ENCODE assay signal across 22 mouse cellular contexts in the genomic region with DNA sequence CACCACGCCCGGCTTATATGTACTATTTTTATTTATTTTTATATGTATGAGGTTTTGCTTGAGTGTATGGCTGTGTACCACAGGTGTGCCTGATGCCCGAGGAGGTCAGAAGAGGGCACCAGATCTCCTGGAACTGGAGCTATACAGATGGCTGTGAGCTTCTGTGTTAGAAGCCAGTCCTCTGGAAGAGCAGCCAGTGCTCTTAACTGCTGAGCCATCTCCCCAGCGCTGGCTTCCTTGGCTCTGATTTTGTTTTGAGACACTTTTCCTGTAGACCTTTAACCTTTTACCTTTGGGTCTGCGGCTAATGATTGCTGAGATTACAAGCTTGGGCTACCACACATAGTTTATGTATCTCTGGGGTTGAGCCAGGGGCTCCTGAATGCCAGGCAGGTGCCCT. TPM values are rescaled to one million over a fixed set of nuclear protein-coding genes. Genes with fewer than 3 reads are reported as not detected.
DNase-seq lines count a peak whose midpoint lies in the region; ATAC-seq lines count a peak whose summit lies in the region.
"Had no signal": no experiment of that assay in that cellular context is flagged by ENCODE, and none has a peak within 500 bp of the region (broad histone marks: within the 10 kb centered on the region; RNA-seq: fewer than 3 reads in every experiment).

No protein-coding gene starts in this region.

- H3K4me3 ChIP-seq in kidney, embryonic 16.5 days (ENCODE audit: low read length) = no peak overlapping the region
- no peak overlapping the region for H3K4me3 ChIP-seq in midbrain, embryonic 16.5 days (ENCODE audit: low read depth, low read length)
- H3K4me3 ChIP-seq: erythroblast, embryonic 14.5 days; forebrain, embryonic 15.5 days; limb, embryonic 13.5 days; lung, embryonic 15.5 days; midbrain, embryonic 12.5 days; myocyte; neural tube, embryonic 15.5 days had no signal

- no peak overlapping the region for H3K27ac ChIP-seq in kidney, embryonic 16.5 days (ENCODE audit: low read length)
- no peak overlapping the region for H3K27ac ChIP-seq in midbrain, embryonic 16.5 days (ENCODE audit: low read length)
- H3K27ac ChIP-seq: forebrain, embryonic 15.5 days; hindbrain, embryonic 14.5 days; limb, embryonic 13.5 days; lung, embryonic 15.5 days; macrophage; midbrain, embryonic 12.5 days; neural tube, embryonic 15.5 days had no signal

- no peaks in the 10 kb centered on the region for H3K9me3 ChIP-seq in kidney, embryonic 16.5 days (ENCODE audit: low read length)
- no peaks in the 10 kb centered on the region for H3K9me3 ChIP-seq in midbrain, embryonic 16.5 days (replicated peaks; ENCODE audit: control insufficient read depth, low read length, poor library complexity, severe bottlenecking)
- H3K9me3 ChIP-seq: forebrain, embryonic 15.5 days; limb, embryonic 13.5 days; lung, embryonic 15.5 days; midbrain, embryonic 12.5 days; neural tube, embryonic 15.5 days had no signal

- WGBS in kidney, embryonic 16.5 days = 82% methylated on average over 5 of the region's 5 CpGs
- 88% methylated on average over 5 of the region's 5 CpGs for WGBS in midbrain, embryonic 16.5 days

- no peaks in the 10 kb centered on the region for H3K27me3 ChIP-seq in kidney, embryonic 16.5 days (ENCODE audit: insufficient read depth, low read length)
- no peaks in the 10 kb centered on the region for H3K27me3 ChIP-seq in midbrain, embryonic 16.5 days (ENCODE audit: control insufficient read depth, insufficient read depth, low read depth, low read length)
- H3K27me3 ChIP-seq: forebrain, embryonic 15.5 days; limb, embryonic 13.5 days; lung, embryonic 15.5 days; midbrain, embryonic 12.5 days; neural tube, embryonic 15.5 days had no signal

- peak; percentile 76 for DNase-seq in kidney, adult 11 months
- peak; percentile 17 for DNase-seq in thymus, postnatal 25 days
- DNase-seq in thymus, adult 18-20 months = no peak
- peak; percentile 62 for DNase-seq in kidney, postnatal 14 days
- DNase-seq in B cell, adult 2 months = no peak
- DNase-seq: adrenal gland, postnatal 14 days; cerebellum, adult 18-20 months had no signal

- no peaks in the 10 kb centered on the region for H3K36me3 ChIP-seq in kidney, embryonic 16.5 days (ENCODE audit: insufficient read depth, low read length)
- no peaks in the 10 kb centered on the region; the same call in 1 of the 2 replicates for H3K36me3 ChIP-seq in midbrain, embryonic 16.5 days (ENCODE audit: control insufficient read depth, insufficient read depth, low read length)

- peaks cover 16% of the 10 kb centered on the region; the same call in 1 of the 2 replicates for H3K4me1 ChIP-seq in kidney, embryonic 16.5 days (ENCODE audit: insufficient read depth, low read length)
- peaks cover 2% of the 10 kb centered on the region; the same call in 1 of the 2 replicates for H3K4me1 ChIP-seq in midbrain, embryonic 16.5 days (ENCODE audit: control insufficient read depth, insufficient read depth, low read length)
- H3K4me1 ChIP-seq: forebrain, embryonic 15.5 days had no signal

- no peak overlapping the region for H3K4me2 ChIP-seq in kidney, embryonic 16.5 days (replicated peaks; ENCODE audit: low read depth, low read length)
- no peak overlapping the region for H3K4me2 ChIP-seq in midbrain, embryonic 16.5 days (ENCODE audit: low read length)
- H3K4me2 ChIP-seq: forebrain, embryonic 15.5 days; hindbrain, embryonic 14.5 days; limb, embryonic 13.5 days; lung, embryonic 15.5 days; midbrain, embryonic 12.5 days; neural tube, embryonic 15.5 days had no signal

- ATAC-seq in kidney, embryonic 16.5 days (ENCODE audit: low FRiP score, low TSS enrichment) = no peak
- no peak for ATAC-seq in midbrain, embryonic 16.5 days
- ATAC-seq: CD4-positive, CD25-positive, alpha-beta regulatory T cell, adult 4 months; forebrain, embryonic 15.5 days; intestine, embryonic 16.5 days had no signal

- no peak overlapping the region for H3K9ac ChIP-seq in kidney, embryonic 16.5 days (replicated peaks; ENCODE audit: low read length)
- H3K9ac ChIP-seq in midbrain, embryonic 16.5 days (ENCODE audit: low read depth, low read length) = no peak overlapping the region
- H3K9ac ChIP-seq: forebrain, embryonic 15.5 days; hindbrain, embryonic 14.5 days; limb, embryonic 13.5 days; lung, embryonic 15.5 days; midbrain, embryonic 12.5 days; neural tube, embryonic 15.5 days had no signal

RNA-seq across cellular contexts. Expression of gene Capg, which starts 23.3 kb away (rescaled TPM):
- 83.1 and 94.3 TPM in 2 replicates for polyA plus RNA-seq in kidney, embryonic 16.5 days (2015; fragmentation: Nextera tagmentation; extraction: Ambion mirVana)
- polyA plus RNA-seq in midbrain, embryonic 16.5 days (2015; fragmentation: Nextera tagmentation; extraction: Ambion mirVana) = 5.9 and 6.8 TPM in 2 replicates

RNA-seq across cellular contexts. Expression of gene Elmod3, which starts 30.7 kb away (rescaled TPM):
- 18.9 and 19.5 TPM in 2 replicates for polyA plus RNA-seq in kidney, embryonic 16.5 days (2015; fragmentation: Nextera tagmentation; extraction: Ambion mirVana)
- polyA plus RNA-seq in midbrain, embryonic 16.5 days (2015; fragmentation: Nextera tagmentation; extraction: Ambion mirVana) = 17.3 and 17.8 TPM in 2 replicates

RNA-seq across cellular contexts. Expression of gene Retsat, which starts 30.8 kb away (rescaled TPM):
- polyA plus RNA-seq in kidney, embryonic 16.5 days (2015; fragmentation: Nextera tagmentation; extraction: Ambion mirVana) = 33.8 and 36.0 TPM in 2 replicates
- 5.9 and 6.3 TPM in 2 replicates for polyA plus RNA-seq in midbrain, embryonic 16.5 days (2015; fragmentation: Nextera tagmentation; extraction: Ambion mirVana)

RNA-seq across cellular contexts. Expression of gene Sh2d6, which starts 46.0 kb away (rescaled TPM):
- 0.17 TPM in 1 of 2 replicates, not detected in the other for polyA plus RNA-seq in kidney, embryonic 16.5 days (2015; fragmentation: Nextera tagmentation; extraction: Ambion mirVana)
- polyA plus RNA-seq in midbrain, embryonic 16.5 days (2015; fragmentation: Nextera tagmentation; extraction: Ambion mirVana) = 0.65 and 0.84 TPM in 2 replicates
- polyA plus RNA-seq: CD4-positive, CD25-positive, alpha-beta regulatory T cell, adult 4 months; embryonic facial prominence, embryonic 11.5 days; erythroblast, embryonic 14.5 days; heart, embryonic 16.5 days; lung, embryonic 15.5 days had no signal

RNA-seq across cellular contexts. Expression of gene Tgoln1, which starts 49.3 kb away (rescaled TPM):
- 43.3 and 46.3 TPM in 2 replicates for polyA plus RNA-seq in kidney, embryonic 16.5 days (2015; fragmentation: Nextera tagmentation; extraction: Ambion mirVana)
- polyA plus RNA-seq in midbrain, embryonic 16.5 days (2015; fragmentation: Nextera tagmentation; extraction: Ambion mirVana) = 40.7 and 45.0 TPM in 2 replicates

Comparison
In these comparisons a context has a peak if more than half of its experiments do, and no peak if none do; other contexts are left out.
1. DNase-seq: peak in kidney, adult 11 months (single experiment), thymus, postnatal 25 days (single experiment) and kidney, postnatal 14 days (single experiment); none in thymus, adult 18-20 months (0 of 2) and B cell, adult 2 months (0 of 2).
2. RNA of gene Capg, which starts 23.3 kb away (polyA plus RNA-seq): 83.1 to 94.3 TPM in kidney, embryonic 16.5 days; 5.9 to 6.8 TPM in midbrain, embryonic 16.5 days; every median in the first group is over 10 times any median in the second.